15 mouse cellular contexts compared by ENCODE assay signal in the genomic region with DNA sequence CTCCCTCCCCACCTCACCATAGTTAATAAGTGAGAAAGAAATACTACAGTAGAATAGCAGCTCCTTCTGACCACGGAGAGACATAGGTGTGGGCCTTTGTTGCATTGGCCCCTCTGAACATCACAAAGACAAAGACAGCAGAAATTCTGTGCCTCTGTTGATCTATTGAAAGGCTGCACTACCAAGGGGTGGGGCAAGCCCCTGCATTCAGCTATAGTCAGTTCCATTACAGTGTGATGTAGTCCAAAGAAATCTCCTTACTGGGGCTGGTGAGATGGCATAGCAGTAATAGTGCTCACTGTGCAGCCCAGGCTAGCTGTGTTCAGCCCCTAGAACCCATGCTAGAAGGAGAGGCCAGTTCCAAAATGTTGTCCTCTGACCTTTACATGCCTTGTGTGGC. TPM values are rescaled to one million over a fixed set of nuclear protein-coding genes. Genes with fewer than 3 reads are reported as not detected.
A peak's percentile ranks its signal among the peaks of the same experiment; 100 is the strongest.
DNase-seq lines count a peak whose midpoint lies in the region; ATAC-seq and TF ChIP-seq lines count a peak whose summit lies in the region.
"Had no signal": no experiment of that assay in that cellular context is flagged by ENCODE, and none has a peak within 500 bp of the region (broad histone marks: within the 10 kb centered on the region; RNA-seq: fewer than 3 reads in every experiment).

No protein-coding gene starts in this region.

- TF ChIP-seq EP300 in stomach, postnatal 0 days (optimal IDR thresholded peaks at IDR 0.05) = no peak

- 0 out of 2 replicates have a peak overlapping the region, but pooled peaks have one; percentile 9 for H3K9ac ChIP-seq in midbrain, embryonic 14.5 days (replicated peaks; ENCODE audit: low read length)
- H3K9ac ChIP-seq in stomach, postnatal 0 days (ENCODE audit: low read length) = no peak overlapping the region
- H3K9ac ChIP-seq: limb, embryonic 15.5 days; liver, embryonic 15.5 days; stomach, embryonic 15.5 days had no signal

- no peaks in the 10 kb centered on the region for H3K9me3 ChIP-seq in midbrain, embryonic 14.5 days (ENCODE audit: control insufficient read depth, low read length)
- H3K9me3 ChIP-seq in midbrain, embryonic 10.5 days (replicated peaks) = no peaks in the 10 kb centered on the region
- no peaks in the 10 kb centered on the region for H3K9me3 ChIP-seq in stomach, postnatal 0 days (ENCODE audit: control insufficient read depth, low read length)
- H3K9me3 ChIP-seq: limb, embryonic 15.5 days; liver, embryonic 15.5 days; stomach, embryonic 15.5 days had no signal

- H3K36me3 ChIP-seq in midbrain, embryonic 14.5 days (ENCODE audit: control insufficient read depth, insufficient read depth, low read length) = no peaks in the 10 kb centered on the region
- H3K36me3 ChIP-seq in midbrain, embryonic 10.5 days = no peaks in the 10 kb centered on the region
- no peaks in the 10 kb centered on the region for H3K36me3 ChIP-seq in stomach, postnatal 0 days (ENCODE audit: control insufficient read depth, insufficient read depth, low read length)
- H3K36me3 ChIP-seq: limb, embryonic 15.5 days; liver, embryonic 15.5 days; stomach, embryonic 15.5 days had no signal

- H3K4me3 ChIP-seq in midbrain, embryonic 14.5 days (replicated peaks; ENCODE audit: low read depth, low read length) = no peak overlapping the region
- H3K4me3 ChIP-seq in midbrain, embryonic 10.5 days = no peak overlapping the region
- H3K4me3 ChIP-seq in stomach, postnatal 0 days (ENCODE audit: low read depth, low read length) = no peak overlapping the region
- H3K4me3 ChIP-seq: limb, embryonic 15.5 days; liver, embryonic 15.5 days; stomach, embryonic 15.5 days had no signal

- no peak for ATAC-seq in midbrain, embryonic 14.5 days (ENCODE audit: low FRiP score, low TSS enrichment)
- peak; percentile 24; the same call in 1 of the 2 replicates for ATAC-seq in stomach, postnatal 0 days (ENCODE audit: low FRiP score, low TSS enrichment)

- DNase-seq in heart, adult 11 months = peak; percentile 77
- DNase-seq in heart, adult 18-20 months = no peak
- DNase-seq in midbrain, embryonic 14.5 days = no peak
- no peak for DNase-seq in midbrain, embryonic 10.5 days (ENCODE audit: low spot score)
- DNase-seq in ZHBTc4 (ENCODE audit: low read depth, low spot score) = peak; percentile 64
- DNase-seq in stomach, postnatal 0 days (ENCODE audit: low spot score) = no peak
- no peak for DNase-seq in spleen, adult 12 weeks (ENCODE audit: low spot score)

- H3K27ac ChIP-seq in midbrain, embryonic 14.5 days (replicated peaks; ENCODE audit: low read depth, low read length) = no peak overlapping the region
- H3K27ac ChIP-seq in midbrain, embryonic 10.5 days (replicated peaks) = no peak overlapping the region
- H3K27ac ChIP-seq in stomach, postnatal 0 days (replicated peaks) = no peak overlapping the region
- H3K27ac ChIP-seq: kidney, postnatal 0 days; limb, embryonic 15.5 days; liver, embryonic 15.5 days; stomach, embryonic 15.5 days had no signal

- no peaks in the 10 kb centered on the region for H3K27me3 ChIP-seq in midbrain, embryonic 14.5 days (ENCODE audit: control insufficient read depth, insufficient read depth, low read length)
- no peaks in the 10 kb centered on the region for H3K27me3 ChIP-seq in midbrain, embryonic 10.5 days (ENCODE audit: low read depth, poor library complexity, severe bottlenecking)
- H3K27me3 ChIP-seq in stomach, postnatal 0 days (ENCODE audit: control insufficient read depth, insufficient read depth, low read length) = no peaks in the 10 kb centered on the region
- H3K27me3 ChIP-seq: limb, embryonic 15.5 days; liver, embryonic 15.5 days; stomach, embryonic 15.5 days had no signal

- WGBS in midbrain, embryonic 14.5 days = 86% methylated on average over 1 of the region's 1 CpGs
- 81% methylated on average over 1 of the region's 1 CpGs for WGBS in midbrain, embryonic 10.5 days
- WGBS in stomach, postnatal 0 days = 57% methylated on average over 1 of the region's 1 CpGs

- H3K4me1 ChIP-seq in midbrain, embryonic 14.5 days (ENCODE audit: control insufficient read depth, insufficient read depth, low read length) = no peaks in the 10 kb centered on the region
- no peaks in the 10 kb centered on the region for H3K4me1 ChIP-seq in midbrain, embryonic 10.5 days
- H3K4me1 ChIP-seq in stomach, postnatal 0 days (replicated peaks; ENCODE audit: control insufficient read depth, insufficient read depth) = no peaks in the 10 kb centered on the region
- H3K4me1 ChIP-seq: limb, embryonic 15.5 days; liver, embryonic 15.5 days; stomach, embryonic 15.5 days had no signal

- no peak overlapping the region for H3K4me2 ChIP-seq in midbrain, embryonic 14.5 days (ENCODE audit: low read length)
- H3K4me2 ChIP-seq in stomach, postnatal 0 days (replicated peaks; ENCODE audit: low read depth) = no peak overlapping the region
- H3K4me2 ChIP-seq: limb, embryonic 15.5 days; liver, embryonic 15.5 days; stomach, embryonic 15.5 days had no signal

- no peak for TF ChIP-seq CTCF in stomach, postnatal 0 days (IDR thresholded peaks at IDR 0.05; ENCODE audit: low read depth)

RNA-seq across cellular contexts. Expression of gene Cd164, which starts 14.2 kb away (rescaled TPM):
- total RNA-seq in heart, adult 18-20 months (2021) = 100 to 1,000 TPM; 131 to 151 TPM
- 34.9 and 63.8 TPM in 2 replicates for polyA plus RNA-seq in midbrain, embryonic 14.5 days (2014; fragmentation: Nextera tagmentation; extraction: Ambion mirVana)
- 98.5 and 108 TPM in 2 replicates for polyA plus RNA-seq in midbrain, embryonic 10.5 days (2016; fragmentation: Nextera tagmentation; extraction: Ambion mirVana)
- polyA plus RNA-seq in stomach, postnatal 0 days (2015; fragmentation: Nextera tagmentation; extraction: Ambion mirVana) = 112 and 116 TPM in 2 replicates

RNA-seq across cellular contexts. Expression of gene Ppil6, which starts 14.8 kb away (rescaled TPM):
- 1 to 10 TPM in 1 of 2 experiments, under 1 TPM in 1; 0.74 to 1.9 TPM for total RNA-seq in heart, adult 18-20 months (2021)
- polyA plus RNA-seq in midbrain, embryonic 14.5 days (2014; fragmentation: Nextera tagmentation; extraction: Ambion mirVana) = 1.3 and 1.7 TPM in 2 replicates
- 0.76 and 1.7 TPM in 2 replicates for polyA plus RNA-seq in midbrain, embryonic 10.5 days (2016; fragmentation: Nextera tagmentation; extraction: Ambion mirVana)
- polyA plus RNA-seq in stomach, postnatal 0 days (2015; fragmentation: Nextera tagmentation; extraction: Ambion mirVana) = 2.4 and 2.5 TPM in 2 replicates
- total RNA-seq: gastrocnemius, postnatal 25 days; monocyte, adult 5-6 weeks; neutrophil, adult 5-6 weeks had no signal
- polyA plus RNA-seq: spleen, adult 2 months had no signal

RNA-seq across cellular contexts. Expression of gene Smpd2, which starts 14.8 kb away (rescaled TPM):
- 10 to 100 TPM; 32.6 to 33.6 TPM for total RNA-seq in heart, adult 18-20 months (2021)
- 35.5 and 36.1 TPM in 2 replicates for polyA plus RNA-seq in midbrain, embryonic 14.5 days (2014; fragmentation: Nextera tagmentation; extraction: Ambion mirVana)
- 68.7 and 72.2 TPM in 2 replicates for polyA plus RNA-seq in midbrain, embryonic 10.5 days (2016; fragmentation: Nextera tagmentation; extraction: Ambion mirVana)
- 51.5 and 52.9 TPM in 2 replicates for polyA plus RNA-seq in stomach, postnatal 0 days (2015; fragmentation: Nextera tagmentation; extraction: Ambion mirVana)

RNA-seq across cellular contexts. Expression of gene Mical1, which starts 28.9 kb away (rescaled TPM):
- total RNA-seq in heart, adult 18-20 months (2021) = 10 to 100 TPM in 1 of 2 experiments, 1 to 10 TPM in 1; 9.5 to 13.1 TPM
- polyA plus RNA-seq in midbrain, embryonic 14.5 days (2014; fragmentation: Nextera tagmentation; extraction: Ambion mirVana) = 17.0 and 20.5 TPM in 2 replicates
- polyA plus RNA-seq in midbrain, embryonic 10.5 days (2016; fragmentation: Nextera tagmentation; extraction: Ambion mirVana) = 49.1 and 53.7 TPM in 2 replicates
- polyA plus RNA-seq in stomach, postnatal 0 days (2015; fragmentation: Nextera tagmentation; extraction: Ambion mirVana) = 23.0 and 25.9 TPM in 2 replicates

RNA-seq across cellular contexts. Expression of gene Zbtb24, which starts 54.8 kb away (rescaled TPM):
- total RNA-seq in heart, adult 18-20 months (2021) = 1 to 10 TPM; 6.5 to 7.7 TPM
- 18.5 and 20.5 TPM in 2 replicates for polyA plus RNA-seq in midbrain, embryonic 14.5 days (2014; fragmentation: Nextera tagmentation; extraction: Ambion mirVana)
- polyA plus RNA-seq in midbrain, embryonic 10.5 days (2016; fragmentation: Nextera tagmentation; extraction: Ambion mirVana) = 17.6 and 18.9 TPM in 2 replicates
- 8.6 and 9.8 TPM in 2 replicates for polyA plus RNA-seq in stomach, postnatal 0 days (2015; fragmentation: Nextera tagmentation; extraction: Ambion mirVana)

Comparison
In these comparisons a context has a peak if more than half of its experiments do, and no peak if none do; other contexts are left out.
1. DNase-seq: peak in heart, adult 11 months (single experiment) and ZHBTc4 (single experiment); none in heart, adult 18-20 months (0 of 2), midbrain, embryonic 14.5 days (single experiment), midbrain, embryonic 10.5 days (single experiment), stomach, postnatal 0 days (single experiment) and spleen, adult 12 weeks (single experiment).